8 mouse cellular contexts compared by ENCODE assay signal in genomic region chr4:108781596-108781995, GRCm38 (mm10). TPM values are rescaled to one million over a fixed set of nuclear protein-coding genes. Genes with fewer than 3 reads are reported as not detected.
DNase-seq lines count a peak whose midpoint lies in the region; ATAC-seq and TF ChIP-seq lines count a peak whose summit lies in the region.

No protein-coding gene starts in this region.

- H3K27ac ChIP-seq in lung, embryonic 14.5 days (ENCODE audit: low read depth), result peak overlapping the region; percentile 99; the same call in 1 of the 2 replicates
- no peak overlapping the region for H3K27ac ChIP-seq in hindbrain, embryonic 16.5 days (ENCODE audit: low read depth, low read length)
- H3K27ac ChIP-seq in neural tube, embryonic 14.5 days (ENCODE audit: low read depth, low read length), result no peak overlapping the region

- 47% methylated on average over 3 of the region's 3 CpGs for WGBS in lung, embryonic 14.5 days
- 65% methylated on average over 3 of the region's 3 CpGs for WGBS in hindbrain, embryonic 16.5 days
- 76% methylated on average over 3 of the region's 3 CpGs for WGBS in neural tube, embryonic 14.5 days

- H3K4me1 ChIP-seq in lung, embryonic 14.5 days (ENCODE audit: insufficient read depth), result no peaks in the 10 kb centered on the region
- peaks cover 3% of the 10 kb centered on the region; the same call in 1 of the 2 replicates for H3K4me1 ChIP-seq in hindbrain, embryonic 16.5 days (ENCODE audit: control insufficient read depth, insufficient read depth, low read depth, low read length)
- peaks cover 7% of the 10 kb centered on the region; the same call in 1 of the 2 replicates for H3K4me1 ChIP-seq in neural tube, embryonic 14.5 days (ENCODE audit: control insufficient read depth, insufficient read depth, low read length)

- peak; percentile 25 to 60 for DNase-seq in cerebellum, adult 18-20 months
- DNase-seq in lung, embryonic 14.5 days, result peak; percentile 11
- DNase-seq in lung, postnatal 10 days, result no peak
- DNase-seq in T-cell, adult 2 months (ENCODE audit: low spot score), result no peak
- no peak for DNase-seq in frontal cortex, postnatal 10 days (ENCODE audit: low spot score in 2 of 2)

- no peaks in the 10 kb centered on the region for H3K27me3 ChIP-seq in lung, embryonic 14.5 days (ENCODE audit: insufficient read depth, low read length)
- no peaks in the 10 kb centered on the region for H3K27me3 ChIP-seq in hindbrain, embryonic 16.5 days (replicated peaks; ENCODE audit: control insufficient read depth, insufficient read depth, low read length)
- H3K27me3 ChIP-seq in neural tube, embryonic 14.5 days (ENCODE audit: control insufficient read depth, insufficient read depth, low read length), result no peaks in the 10 kb centered on the region

- H3K9me3 ChIP-seq in lung, embryonic 14.5 days (ENCODE audit: low read depth, low read length), result no peaks in the 10 kb centered on the region
- no peaks in the 10 kb centered on the region for H3K9me3 ChIP-seq in hindbrain, embryonic 16.5 days (ENCODE audit: control insufficient read depth, low read length)
- H3K9me3 ChIP-seq in neural tube, embryonic 14.5 days (ENCODE audit: control insufficient read depth, low read length), result no peaks in the 10 kb centered on the region

- H3K4me2 ChIP-seq in lung, embryonic 14.5 days, result peak overlapping the region; percentile 75
- H3K4me2 ChIP-seq in hindbrain, embryonic 16.5 days (ENCODE audit: low read length), result peak overlapping the region; percentile 57
- H3K4me2 ChIP-seq in neural tube, embryonic 14.5 days (ENCODE audit: low read depth, low read length), result peak overlapping the region; percentile 61

- no peak for ATAC-seq in cerebellum, adult (ENCODE audit: insufficient number of reproducible peaks, low FRiP score, low TSS enrichment)
- no peak for ATAC-seq in lung, embryonic 14.5 days (ENCODE audit: insufficient read depth)
- no peak for ATAC-seq in hindbrain, embryonic 16.5 days
- no peak for ATAC-seq in neural tube, embryonic 14.5 days (ENCODE audit: low read depth)

- H3K9ac ChIP-seq in lung, embryonic 14.5 days, result peak overlapping the region; percentile 99; the same call in 1 of the 2 replicates
- H3K9ac ChIP-seq in hindbrain, embryonic 16.5 days (ENCODE audit: low read depth, low read length), result no peak overlapping the region
- H3K9ac ChIP-seq in neural tube, embryonic 14.5 days (replicated peaks; ENCODE audit: low read depth, low read length), result no peak overlapping the region; the same call in 1 of the 2 replicates

- TF ChIP-seq CTCF in lung, embryonic 14.5 days (IDR thresholded peaks at IDR 0.05; ENCODE audit: low read depth), result no peak

- peak overlapping the region; percentile 85 for H3K4me3 ChIP-seq in lung, embryonic 14.5 days (ENCODE audit: low read depth, low read length)
- peak overlapping the region; percentile 85; the same call in 1 of the 2 replicates for H3K4me3 ChIP-seq in hindbrain, embryonic 16.5 days (ENCODE audit: low read length)
- H3K4me3 ChIP-seq in neural tube, embryonic 14.5 days (ENCODE audit: low read depth, low read length), result peak overlapping the region; percentile 91; the same call in 1 of the 2 replicates

- no peaks in the 10 kb centered on the region for H3K36me3 ChIP-seq in lung, embryonic 14.5 days (ENCODE audit: insufficient read depth)
- H3K36me3 ChIP-seq in hindbrain, embryonic 16.5 days (ENCODE audit: control insufficient read depth, insufficient read depth, low read length), result no peaks in the 10 kb centered on the region
- no peaks in the 10 kb centered on the region for H3K36me3 ChIP-seq in neural tube, embryonic 14.5 days (ENCODE audit: control insufficient read depth, insufficient read depth, low read length)

RNA-seq across cellular contexts. Expression of gene Zfyve9, which starts 1.0 kb away (rescaled TPM):
- 5.2 and 5.5 TPM in 2 replicates for polyA plus RNA-seq in lung, embryonic 14.5 days (2014; fragmentation: Nextera tagmentation; extraction: Ambion mirVana)
- polyA plus RNA-seq in hindbrain, embryonic 16.5 days (2015; fragmentation: Nextera tagmentation; extraction: Ambion mirVana), result 4.7 and 5.9 TPM in 2 replicates
- polyA plus RNA-seq in neural tube, embryonic 14.5 days (2014; fragmentation: Nextera tagmentation; extraction: Ambion mirVana), result 7.7 and 14.5 TPM in 2 replicates

RNA-seq across cellular contexts. Expression of gene Btf3l4, which starts 51.8 kb away (rescaled TPM):
- polyA plus RNA-seq in lung, embryonic 14.5 days (2014; fragmentation: Nextera tagmentation; extraction: Ambion mirVana), result 167 and 176 TPM in 2 replicates
- polyA plus RNA-seq in hindbrain, embryonic 16.5 days (2015; fragmentation: Nextera tagmentation; extraction: Ambion mirVana), result 129 and 147 TPM in 2 replicates
- 194 and 196 TPM in 2 replicates for polyA plus RNA-seq in neural tube, embryonic 14.5 days (2014; fragmentation: Nextera tagmentation; extraction: Ambion mirVana)

RNA-seq across cellular contexts. Expression of gene Txndc12, which starts 52.8 kb away (rescaled TPM):
- 129 and 131 TPM in 2 replicates for polyA plus RNA-seq in lung, embryonic 14.5 days (2014; fragmentation: Nextera tagmentation; extraction: Ambion mirVana)
- polyA plus RNA-seq in hindbrain, embryonic 16.5 days (2015; fragmentation: Nextera tagmentation; extraction: Ambion mirVana), result 68.7 and 70.4 TPM in 2 replicates
- 75.7 and 82.3 TPM in 2 replicates for polyA plus RNA-seq in neural tube, embryonic 14.5 days (2014; fragmentation: Nextera tagmentation; extraction: Ambion mirVana)

Comparison
In these comparisons a context has a peak if more than half of its experiments do, and no peak if none do; other contexts are left out.
1. DNase-seq: peak in cerebellum, adult 18-20 months (2 of 2) and lung, embryonic 14.5 days (single experiment); none in lung, postnatal 10 days (single experiment), T-cell, adult 2 months (single experiment) and frontal cortex, postnatal 10 days (0 of 2).
2. Peak in every context shown above with its lines, with median percentiles within 50 percentile points of each other: H3K4me2 ChIP-seq and H3K4me3 ChIP-seq.